Mouse (Mus musculus) neutrophil, adult 59 days (primary cell): ENCODE results near the gene Pgam2. TPM values are rescaled to one million over a fixed set of nuclear protein-coding genes. Genes with fewer than 3 reads are reported as not detected.

Source experiments
- total RNA-seq, 2 experiments: library from RNA; stranded (reverse); gene quantifications; 1 replicate in 1 of 2; 2 replicates in 1 of 2; pipeline ENCODE4 v1.2.4; 2023

Gene Pgam2
- total RNA-seq, result not detected

DNA sequence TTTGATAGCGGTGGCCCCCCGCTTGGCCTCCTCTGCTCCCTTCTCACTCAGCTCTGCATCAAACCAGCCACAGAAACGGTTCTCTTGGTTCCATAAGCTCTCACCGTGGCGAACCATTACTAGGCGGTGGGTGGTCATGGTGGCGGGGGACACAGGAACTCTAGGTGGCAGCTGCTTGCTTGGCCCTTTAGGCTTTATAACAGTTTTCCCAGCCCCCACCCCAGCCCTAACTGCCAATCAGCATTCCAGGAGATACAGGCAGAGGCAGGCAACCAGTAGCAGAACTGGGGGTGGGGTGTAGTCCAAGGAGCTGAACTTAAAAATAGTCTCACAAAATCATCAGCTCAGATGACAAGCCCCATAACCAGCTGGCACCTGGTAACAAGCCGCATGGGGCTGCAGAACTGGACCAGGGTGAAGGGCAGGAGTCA lies at the start of gene Pgam2:
Gene Pgam2, minus strand, starts transcription at position 183 of the 431 bp plus-strand sequence.

DNA sequence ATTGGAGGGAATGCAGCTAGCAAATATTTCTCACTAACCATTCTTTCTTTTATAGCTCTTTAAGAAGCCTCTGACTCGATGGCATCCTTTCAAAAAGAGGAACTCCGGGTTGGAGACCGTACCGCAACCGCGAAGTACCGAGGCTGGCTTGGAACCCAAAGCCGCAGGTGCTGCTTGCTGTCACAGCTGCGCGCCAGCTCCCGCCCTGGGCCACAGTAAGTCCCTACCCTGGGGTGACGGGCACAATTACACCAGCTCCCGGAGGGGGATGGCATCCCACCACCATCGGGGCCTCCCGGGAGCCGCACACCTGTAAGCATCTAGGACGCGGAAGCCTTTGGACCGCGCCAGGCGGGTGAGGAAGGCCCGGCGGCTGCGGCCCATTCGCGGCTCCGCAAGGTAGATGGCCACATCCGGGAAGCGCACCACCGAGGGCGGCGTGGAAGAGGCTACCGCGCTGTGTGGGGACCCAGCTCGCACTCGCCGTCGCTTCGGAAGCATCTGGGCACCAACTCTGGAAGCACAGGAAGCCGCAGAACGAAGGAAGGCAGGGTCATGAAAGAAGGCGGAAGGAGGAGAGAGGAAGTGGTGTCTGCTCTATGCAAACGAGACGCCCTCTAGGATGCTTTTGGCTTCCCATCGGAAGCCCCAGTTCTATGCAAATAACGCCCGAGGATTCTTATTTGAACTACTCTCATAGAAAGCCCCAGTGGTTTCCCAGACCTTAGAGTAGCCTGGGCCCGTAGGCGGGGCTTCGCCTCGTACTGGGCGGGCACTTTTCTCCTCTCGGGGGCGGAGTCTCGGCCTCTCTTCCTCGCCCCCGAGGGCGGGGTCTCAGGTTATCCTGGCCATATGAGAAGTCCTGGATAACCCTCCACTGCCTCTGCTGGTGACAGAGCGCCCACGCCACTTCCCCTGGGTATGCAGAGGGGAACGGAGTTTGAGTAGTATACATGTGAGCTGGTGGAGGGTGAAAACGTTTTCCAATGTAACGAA lies 34.0 kb upstream of the Pgam2 start, which contains the start of gene Polm:
Gene Polm, minus strand, starts transcription at position 766 of the 996 bp plus-strand sequence.

DNA sequence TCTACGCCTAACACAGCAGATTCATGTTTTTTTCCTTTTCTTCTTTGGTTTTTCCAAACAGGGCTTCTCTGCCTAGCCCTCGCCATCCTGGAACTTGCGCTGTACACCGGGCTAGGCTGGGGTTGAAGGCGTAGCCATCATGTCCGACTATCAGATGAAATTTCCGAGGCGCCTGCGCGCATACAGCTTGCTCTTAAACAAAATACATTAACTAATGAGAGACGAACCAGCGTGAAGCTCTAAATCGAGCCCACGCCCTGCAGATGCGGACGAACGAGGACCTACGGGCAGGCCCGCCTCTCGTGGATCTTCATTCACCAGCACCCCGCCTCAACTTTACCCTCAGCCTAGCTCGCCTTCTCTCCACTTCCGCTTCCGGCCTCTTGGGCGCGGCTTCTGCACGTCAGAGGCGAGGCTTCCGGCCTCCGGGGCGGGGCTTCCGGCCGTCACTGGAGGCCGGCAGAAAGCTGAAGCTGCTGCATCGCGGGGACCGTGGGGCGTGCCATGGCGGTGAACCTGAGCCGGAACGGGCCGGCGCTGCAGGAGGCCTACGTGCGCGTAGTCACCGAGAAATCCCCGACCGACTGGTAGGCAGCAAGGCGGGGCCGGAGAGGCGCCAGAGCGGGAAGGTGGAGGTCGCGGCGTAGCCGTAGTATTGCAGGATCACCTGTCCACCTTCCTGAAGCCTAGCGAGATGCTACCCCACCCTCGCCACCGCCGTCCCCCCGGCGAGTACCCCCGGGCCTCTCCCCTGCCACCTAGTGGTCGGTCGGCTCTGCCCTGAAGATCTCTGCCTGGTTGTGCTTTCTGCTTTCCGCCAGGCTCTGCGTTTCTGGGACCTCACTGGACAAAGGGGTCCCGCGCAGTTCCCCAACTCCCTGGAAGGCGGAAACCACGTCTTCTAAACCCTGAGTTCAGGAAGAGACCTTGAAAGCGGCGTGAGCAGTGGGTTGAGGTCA lies 15.2 kb downstream of the Pgam2 start, which contains the start of gene Dbnl:
Gene Dbnl, plus strand, starts transcription at position 433 of the 959 bp plus-strand sequence.

DNA sequence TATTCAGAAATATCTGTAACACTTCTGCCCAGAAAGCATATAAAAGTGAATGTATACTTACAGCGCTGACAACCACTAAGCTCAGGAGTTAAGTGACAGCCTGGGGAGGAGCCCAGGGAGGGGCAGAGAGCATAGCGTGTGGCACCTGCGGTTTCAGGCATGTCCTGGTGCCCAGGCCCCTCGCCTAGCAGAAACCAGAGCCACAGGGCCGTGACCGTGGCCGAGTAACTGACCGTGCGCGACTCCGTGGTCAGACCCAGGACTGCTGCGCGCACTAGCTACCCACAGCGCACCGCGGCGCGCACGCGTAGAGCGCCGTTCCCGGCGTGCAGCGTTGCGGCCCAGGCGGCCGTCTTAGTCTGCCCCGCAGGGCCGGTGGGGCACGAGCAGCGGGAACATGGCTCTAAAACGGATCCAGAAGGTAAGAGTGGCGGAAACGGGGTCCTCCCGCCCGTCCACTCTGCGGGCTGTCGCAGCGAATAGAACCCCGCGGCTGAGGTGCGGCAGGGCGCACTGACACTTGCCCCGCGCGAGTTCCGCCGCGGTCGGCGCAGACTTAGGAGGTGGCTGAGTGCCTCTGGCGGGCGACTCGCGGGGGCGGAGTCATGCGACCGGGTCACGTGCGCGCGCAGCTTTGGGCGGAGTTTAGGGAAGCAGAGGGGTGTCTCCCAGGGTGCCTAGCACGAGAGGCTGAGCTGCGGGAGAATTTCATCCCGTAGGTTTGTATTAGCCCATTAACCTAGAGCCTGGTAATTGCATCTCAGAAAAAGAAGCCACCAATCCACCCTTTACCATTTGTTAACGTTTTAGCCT lies 41.5 kb downstream of the Pgam2 start, which contains the start of gene Urgcp:
Gene Urgcp, minus strand, starts transcription at position 557 of the 813 bp plus-strand sequence.

Other genes starting within 250 kb of the Pgam2 start
- gene Ankrd36, start 234.0 kb downstream of the Pgam2 start, total RNA-seq, result not detected
- 10 to 100 TPM; 31.1 to 41.0 TPM for gene Mrps24, start 88.1 kb downstream of the Pgam2 start, total RNA-seq
- gene Urgcp, start 41.4 kb downstream of the Pgam2 start, total RNA-seq, result 10 to 100 TPM; 11.6 to 14.5 TPM
- gene Dbnl, start 15.2 kb downstream of the Pgam2 start, total RNA-seq, result 100 to 1,000 TPM; 181 to 182 TPM
- gene Polm, start 34.3 kb upstream of the Pgam2 start, total RNA-seq, result 10 to 100 TPM; 28.8 to 35.8 TPM
- gene Aebp1, start 58.2 kb upstream of the Pgam2 start, total RNA-seq, result not detected
- 10 to 100 TPM; 26.3 to 36.8 TPM for gene Pold2, start 74.6 kb upstream of the Pgam2 start, total RNA-seq
- gene Myl7, start 95.0 kb upstream of the Pgam2 start, total RNA-seq, result not detected
- not detected for gene Gck, start 146.3 kb upstream of the Pgam2 start, total RNA-seq
- gene Ykt6, start 152.0 kb upstream of the Pgam2 start, total RNA-seq, result 10 to 100 TPM; 65.1 to 74.8 TPM